Mouse (Mus musculus): ENCODE measurements around the gene Lgals8.

The Lgals8 gene

GRCm38 (mm10) chr13:12464844-12465243, at the start of gene Lgals8:
TSS of gene Lgals8 (minus strand) at chr13:12464944.
- in situ Hi-C loops (cut with MboI; ENCODE audit: unreplicated experiment in 2 of 2) = loop anchor here in 1 of 2 experiments (25.0 kb wide), 1 partner anchor 253 kb away; no protein-coding TSS in a partner anchor

DNA sequence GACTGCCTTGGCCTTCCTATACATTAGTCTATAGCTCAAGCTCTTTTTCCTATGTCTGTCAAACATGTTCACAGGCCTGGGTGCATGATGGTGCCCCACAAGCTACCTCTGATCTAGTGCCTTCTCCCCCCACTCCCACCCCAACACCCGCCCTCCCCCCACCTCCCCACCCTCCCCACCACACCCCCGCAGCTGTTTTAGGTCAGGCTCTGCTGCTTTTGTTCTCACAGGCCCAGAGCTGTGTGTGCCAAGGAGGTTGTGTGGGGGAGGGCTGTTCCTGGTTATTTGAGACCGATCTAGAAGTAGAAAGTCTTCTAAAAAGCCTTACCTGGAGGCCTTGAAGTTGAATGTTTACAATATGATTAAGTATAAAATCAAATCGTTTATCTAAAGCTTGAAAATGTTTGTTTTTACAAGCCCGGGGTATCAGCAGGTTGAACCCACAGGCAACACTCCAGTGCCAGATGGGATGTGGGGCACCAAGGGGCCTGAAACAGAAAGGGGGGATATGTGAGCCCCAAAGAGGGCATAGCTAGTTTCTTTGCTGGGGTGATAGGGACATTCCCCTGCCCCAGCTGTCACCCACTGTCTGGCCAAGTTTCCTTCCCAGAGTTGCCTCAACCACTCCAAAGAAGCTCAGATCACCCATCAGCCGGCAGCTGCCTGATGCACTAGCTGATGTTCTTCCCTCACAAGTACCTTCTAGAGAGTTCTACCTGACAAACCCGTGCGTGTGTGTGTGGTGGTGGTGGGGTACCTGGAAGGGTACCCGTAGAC, 46.6 kb upstream of the Lgals8 start:
- in situ Hi-C loops (cut with MboI; ENCODE audit: unreplicated experiment in 2 of 2) = no loop called here

DNA sequence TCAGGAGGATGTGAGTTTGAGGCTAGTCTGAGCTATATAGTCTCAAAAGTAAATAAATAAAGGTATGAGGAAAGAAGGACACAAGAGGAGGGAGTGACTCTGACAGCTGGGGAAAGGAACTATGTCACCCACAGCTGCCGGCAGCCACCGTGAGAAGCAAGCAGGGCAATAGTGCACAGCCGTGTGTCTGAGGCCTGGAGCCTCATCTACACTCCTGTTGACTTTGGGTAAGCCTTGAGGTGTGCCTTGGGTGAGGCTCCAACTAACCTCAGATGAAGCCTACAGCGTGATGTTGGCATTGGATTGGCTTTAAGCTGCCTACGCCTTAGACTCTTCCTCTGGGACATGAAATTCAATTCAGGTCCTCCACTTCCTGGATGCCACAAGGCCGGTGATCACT, 45.3 kb upstream of the Lgals8 start:
- in situ Hi-C loops (cut with MboI; ENCODE audit: unreplicated experiment in 2 of 2) = no loop called here

DNA sequence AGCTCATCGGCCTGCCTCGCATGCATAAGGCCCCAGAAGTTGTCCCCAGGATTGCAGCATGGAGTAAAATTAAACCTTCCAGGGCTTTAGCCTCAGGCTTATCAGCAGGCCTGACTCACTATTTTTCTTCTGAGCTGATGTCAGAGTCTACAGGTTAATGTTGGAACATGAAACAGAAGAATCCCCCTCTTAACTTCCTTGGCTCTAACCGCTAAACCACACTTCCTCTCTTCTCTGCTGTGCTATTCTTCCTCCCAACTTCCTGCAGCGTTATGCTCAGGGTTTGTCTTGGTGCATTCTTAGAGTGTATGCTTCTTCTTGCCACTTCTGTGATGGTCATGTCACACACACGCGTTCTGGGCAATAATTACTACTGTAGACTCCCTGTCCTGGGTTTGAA, 42.7 kb upstream of the Lgals8 start:
- in situ Hi-C loops (cut with MboI; ENCODE audit: unreplicated experiment in 2 of 2) = no loop called here

DNA sequence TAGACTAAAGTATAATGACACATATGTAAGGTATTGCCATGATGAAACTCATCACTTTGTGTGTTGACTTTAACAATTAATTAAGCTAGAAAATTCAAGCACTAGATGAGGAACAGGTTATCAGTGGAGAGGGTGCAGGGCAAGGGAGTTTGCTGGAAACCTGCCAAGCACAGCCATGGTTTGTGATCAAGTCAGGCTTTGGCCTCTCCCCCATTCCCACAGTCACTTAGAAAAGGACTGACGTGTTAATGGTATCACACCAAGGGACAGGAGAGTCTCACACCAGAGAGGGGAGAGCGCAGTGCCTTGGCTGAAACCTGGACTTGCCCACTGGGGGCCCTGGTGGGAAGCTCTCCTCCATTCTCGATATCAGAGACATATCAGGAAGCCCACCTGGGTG, 40.6 kb upstream of the Lgals8 start:
- in situ Hi-C loops (cut with MboI; ENCODE audit: unreplicated experiment in 2 of 2) = no loop called here

- in situ Hi-C loops (cut with MboI; ENCODE audit: unreplicated experiment in 2 of 2) = no loop called here
Observed at GRCm38 (mm10) chr13:12503238-12503751, 38.6 kb upstream of the Lgals8 start.

- in situ Hi-C loops (cut with MboI; ENCODE audit: unreplicated experiment in 2 of 2) = no loop called here
Observed at GRCm38 (mm10) chr13:12502665-12503237, 38.0 kb upstream of the Lgals8 start.

DNA sequence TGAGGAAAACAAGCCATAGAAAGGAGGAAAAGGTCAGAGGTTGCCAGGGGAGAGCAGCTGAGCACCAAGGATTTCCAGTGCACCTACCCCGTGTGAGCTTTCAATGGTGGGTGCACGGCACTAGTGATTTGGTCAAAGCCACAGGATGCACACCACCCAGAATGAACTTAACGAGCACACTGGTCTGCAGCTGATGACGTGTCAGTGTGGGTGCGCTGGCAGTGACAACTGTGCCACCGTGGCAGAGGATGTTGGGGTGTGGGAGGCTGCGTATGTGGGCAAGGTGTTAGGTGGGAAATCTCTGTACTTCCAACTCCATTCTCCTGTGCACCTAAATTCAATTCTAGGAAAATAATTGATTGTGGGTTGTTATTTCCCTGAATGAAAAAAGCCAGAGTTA, 34.4 kb upstream of the Lgals8 start:
- in situ Hi-C loops (cut with MboI; ENCODE audit: unreplicated experiment in 2 of 2) = loop anchor here in 1 of 2 experiments (25.0 kb wide), 1 partner anchor 413 kb away; no protein-coding TSS in a partner anchor

- in situ Hi-C loops (cut with MboI; ENCODE audit: unreplicated experiment in 2 of 2) = loop anchor here in 1 of 2 experiments (25.0 kb wide), 1 partner anchor 414 kb away; no protein-coding TSS in a partner anchor
Observed at GRCm38 (mm10) chr13:12497809-12498208, 33.1 kb upstream of the Lgals8 start.

- in situ Hi-C loops (cut with MboI; ENCODE audit: unreplicated experiment in 2 of 2) = loop anchor here in 1 of 2 experiments (25.0 kb wide), 1 partner anchor 418 kb away; no protein-coding TSS in a partner anchor
Observed at GRCm38 (mm10) chr13:12494750-12495149, 30.0 kb upstream of the Lgals8 start.

DNA sequence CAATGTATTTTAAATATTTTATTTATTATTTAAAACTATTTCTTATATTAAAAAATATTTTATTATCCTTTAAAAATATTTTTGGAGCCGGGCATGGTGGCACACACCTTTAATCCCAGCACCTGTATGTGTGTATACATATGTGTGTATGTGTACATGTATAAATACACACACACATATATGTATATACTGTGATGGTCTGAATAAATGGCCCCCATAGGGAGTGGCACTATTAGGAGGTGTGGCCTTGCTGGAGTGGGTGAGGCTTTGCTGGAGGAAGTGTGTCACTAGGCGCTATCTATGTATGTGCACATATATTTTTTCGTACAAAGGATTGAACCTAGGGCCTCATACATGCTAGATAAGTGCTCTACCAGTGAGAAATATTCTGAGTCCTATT, 27.8 kb upstream of the Lgals8 start:
- in situ Hi-C loops (cut with MboI; ENCODE audit: unreplicated experiment in 2 of 2) = loop anchor here in 1 of 2 experiments (25.0 kb wide), 1 partner anchor 420 kb away; no protein-coding TSS in a partner anchor

- in situ Hi-C loops (cut with MboI; ENCODE audit: unreplicated experiment in 2 of 2) = loop anchor here in 1 of 2 experiments (25.0 kb wide), 1 partner anchor 427 kb away; no protein-coding TSS in a partner anchor
Observed at GRCm38 (mm10) chr13:12485640-12486039, 20.9 kb upstream of the Lgals8 start.

DNA sequence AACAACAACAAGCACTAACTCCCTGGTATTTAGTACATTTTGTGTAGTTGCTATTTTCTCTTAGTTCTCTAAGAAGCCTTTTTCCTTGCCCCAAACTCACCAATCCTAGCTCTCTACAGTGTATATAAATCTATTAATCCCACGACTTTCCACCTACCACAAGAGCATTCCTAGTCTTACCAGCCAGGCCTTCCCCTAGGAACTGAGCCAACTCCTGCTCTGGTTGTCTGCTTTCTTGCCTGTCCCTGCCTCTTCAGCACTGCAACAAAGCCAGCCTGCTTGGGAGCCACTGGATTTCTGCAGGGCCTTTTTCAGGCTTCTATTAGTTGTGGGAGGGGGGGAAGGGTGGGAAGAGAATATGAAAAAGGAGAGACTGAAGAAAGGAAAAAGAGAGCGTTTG, 20.5 kb upstream of the Lgals8 start:
- in situ Hi-C loops (cut with MboI; ENCODE audit: unreplicated experiment in 2 of 2) = loop anchor here in 1 of 2 experiments (25.0 kb wide), 1 partner anchor 427 kb away; no protein-coding TSS in a partner anchor

DNA sequence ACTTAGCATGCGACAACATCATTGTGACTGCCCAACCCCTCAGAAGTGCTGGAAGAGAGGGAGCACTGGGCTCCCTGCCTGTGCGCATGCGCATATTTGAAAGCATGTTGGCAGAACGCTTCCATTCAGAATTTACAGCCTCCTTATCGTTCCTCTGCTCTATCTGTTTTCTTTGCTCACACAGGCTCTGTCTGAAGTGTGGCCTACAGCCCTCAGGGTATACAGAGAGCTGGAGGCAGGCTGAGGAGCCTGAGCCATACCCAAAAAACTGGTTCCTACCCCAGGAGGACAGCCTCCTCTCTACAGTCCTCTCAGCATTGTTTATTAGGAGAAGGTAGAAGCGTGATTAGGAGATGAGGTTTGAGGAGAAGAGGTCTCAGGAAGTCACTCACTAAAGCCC, 15.1 kb upstream of the Lgals8 start:
- in situ Hi-C loops (cut with MboI; ENCODE audit: unreplicated experiment in 2 of 2) = loop anchor here (5.0 to 25.0 kb wide), 6 partner anchors 37 to 432 kb away; no protein-coding TSS in a partner anchor

GRCm38 (mm10) chr13:12478301-12478700, 13.6 kb upstream of the Lgals8 start:
- in situ Hi-C loops (cut with MboI; ENCODE audit: unreplicated experiment in 2 of 2) = loop anchor here (5.0 to 25.0 kb wide), 5 partner anchors 64 to 434 kb away; no protein-coding TSS in a partner anchor

DNA sequence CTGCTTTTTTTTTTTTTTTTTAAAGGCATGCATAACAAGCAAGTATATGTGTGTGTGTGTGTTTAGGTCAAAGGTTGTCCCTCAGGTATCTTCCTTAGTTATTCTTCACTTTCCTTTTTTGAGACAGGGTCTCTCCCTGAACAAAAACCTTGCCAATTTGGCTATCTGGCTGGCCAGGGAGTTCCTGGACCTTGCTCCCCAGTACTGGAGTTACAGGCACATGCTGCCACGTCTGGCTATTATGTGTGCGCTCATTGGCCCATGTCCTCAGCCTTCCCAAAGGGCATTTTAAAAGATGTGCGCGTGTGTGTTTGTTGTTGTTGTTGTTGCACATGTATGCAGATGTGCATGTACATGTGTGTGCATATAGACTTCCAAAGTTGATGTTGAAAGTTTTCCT, 12.1 kb upstream of the Lgals8 start:
- in situ Hi-C loops (cut with MboI; ENCODE audit: unreplicated experiment in 2 of 2) = loop anchor here (5.0 to 25.0 kb wide), 5 partner anchors 65 to 435 kb away; no protein-coding TSS in a partner anchor

DNA sequence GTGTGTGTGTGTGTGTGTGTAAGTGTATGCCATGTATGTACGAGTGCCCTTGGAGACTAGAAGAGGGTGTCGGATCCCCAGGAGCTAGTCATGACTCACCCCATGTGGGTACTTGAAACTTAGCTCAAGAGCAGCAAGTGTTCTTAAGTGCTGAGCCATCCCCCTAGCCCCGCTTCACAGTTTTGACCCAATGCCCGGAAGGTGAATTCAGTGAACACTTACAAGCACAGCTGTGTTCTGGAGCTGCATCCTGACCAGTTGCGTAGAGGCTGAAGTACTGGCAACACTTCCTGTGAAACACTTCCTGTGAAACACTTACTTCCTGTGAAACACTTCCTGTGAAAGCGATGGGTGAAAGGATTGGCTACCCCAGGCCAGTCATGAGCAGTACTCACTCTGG, 10.5 kb upstream of the Lgals8 start:
- in situ Hi-C loops (cut with MboI; ENCODE audit: unreplicated experiment in 2 of 2) = loop anchor here (5.0 to 25.0 kb wide), 5 partner anchors 67 to 437 kb away; no protein-coding TSS in a partner anchor

GRCm38 (mm10) chr13:12473724-12474378, 9.1 kb upstream of the Lgals8 start:
- in situ Hi-C loops (cut with MboI; ENCODE audit: unreplicated experiment in 2 of 2) = loop anchor here in 1 of 2 experiments (5.0 to 25.0 kb wide), 3 partner anchors 63 to 262 kb away; no protein-coding TSS in a partner anchor

- in situ Hi-C loops (cut with MboI; ENCODE audit: unreplicated experiment in 2 of 2) = loop anchor here in 1 of 2 experiments (25.0 kb wide), 1 partner anchor 256 kb away; no protein-coding TSS in a partner anchor
Observed at GRCm38 (mm10) chr13:12468488-12468887, 3.7 kb upstream of the Lgals8 start.

GRCm38 (mm10) chr13:12464159-12464558, 585 bp downstream of the Lgals8 start:
- in situ Hi-C loops (cut with MboI; ENCODE audit: unreplicated experiment in 2 of 2) = loop anchor here in 1 of 2 experiments (25.0 kb wide), 1 partner anchor 252 kb away; no protein-coding TSS in a partner anchor

Data from v-Abl transformed pro-B cells (cell line).